Mouse (Mus musculus) kidney, adult 2 months (tissue): ENCODE measurements at regions not wholly inside any gene's neighbourhood (a gene's known extent, or its start where the extent isn't known, plus 50 kb on each side); places are given as distances from the start of the nearest gene placed in this dataset.

Experiments used
- CTCF ChIP-seq: fragments of 200-500 bp; conservative IDR thresholded peaks from 2 replicates; pipeline ENCODE4 v1.5.1; 2011; ENCODE audit warnings: low read depth, mild to moderate bottlenecking, control low read depth, low read length, moderate library complexity, mixed read lengths; ENCODE audit not compliant: insufficient read depth, insufficient read length
- POLR2A ChIP-seq: fragments of 200-500 bp; IDR thresholded peaks from one replicate; pipeline ENCODE4 v1.6.1; 2011; ENCODE audit warnings: low read depth, low read length, control low read depth

GRCm38 (mm10) chr14:76253850-76254249 is 143.2 kb downstream of the Nufip1 start:
- TF ChIP-seq CTCF (no peak), POLR2A (no peak)
